Mouse (Mus musculus): ENCODE measurements at regions not wholly inside any gene's neighbourhood (a gene's known extent, or its start where the extent isn't known, plus 50 kb on each side); places are given as distances from the start of the nearest gene placed in this dataset.

DNA sequence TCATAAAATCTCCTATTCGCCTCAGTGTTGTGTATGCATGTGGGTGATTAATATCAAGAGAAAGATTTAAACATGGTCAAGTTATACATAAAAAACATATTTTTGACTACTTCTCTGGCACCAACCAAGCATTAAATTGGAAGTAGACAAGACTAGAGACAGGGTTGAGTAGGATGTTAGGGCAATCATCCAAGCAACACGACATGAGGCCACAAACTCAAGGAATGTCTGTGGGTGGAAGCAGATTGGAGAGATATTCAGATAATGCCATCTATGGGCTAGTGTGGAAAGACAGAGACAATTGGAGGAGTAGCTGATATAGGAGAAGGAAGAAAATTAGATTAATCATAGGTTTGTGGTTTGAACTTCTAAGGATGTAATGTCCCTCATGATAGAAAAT is 60.0 kb upstream of the Car10 start:
- no peaks in the 10 kb centered on the region for H3K4me1 ChIP-seq (ENCODE audit: control insufficient read depth in 1 of 2, insufficient read depth in 2 of 2)
- H3K27ac ChIP-seq (ENCODE audit: insufficient read depth, low read depth) = no peak overlapping the region
- no peak overlapping the region for H3K4me2 ChIP-seq (ENCODE audit: insufficient read depth, low read depth, poor library complexity, severe bottlenecking)
- no peak overlapping the region for H3K4me3 ChIP-seq (replicated peaks in 1 of 3; ENCODE audit: low read depth in 2 of 3, low read length in 2 of 3, poor library complexity in 1 of 3)
- H3K27me3 ChIP-seq (replicated peaks) = no peaks in the 10 kb centered on the region
- dilution Hi-C loops (cut with MboI; ENCODE audit: extremely low pct_ligation_motif_present, extremely low pct_unique_long_range_greater_than_20kb, low sequenced_read_pairs) = no loop called here
- H3K36me3 ChIP-seq (replicated peaks in 1 of 2; ENCODE audit: control insufficient read depth in 1 of 2, insufficient read depth in 1 of 2, low read length in 1 of 2) = no peaks in the 10 kb centered on the region
- no peak for TF ChIP-seq GABPA (IDR thresholded peaks at IDR 0.05; ENCODE audit: insufficient replicate concordance, low read depth, low read length)
- TF ChIP-seq HCFC1 (IDR thresholded peaks at IDR 0.05; ENCODE audit: low read depth, low read length) = no peak
- TF ChIP-seq JUND (conservative IDR thresholded peaks at IDR 0.05; ENCODE audit: low read depth, low read length) = no peak
- no peak for TF ChIP-seq SIN3A (IDR thresholded peaks at IDR 0.05; ENCODE audit: low read length)
- TF ChIP-seq NELFE (IDR thresholded peaks at IDR 0.05; ENCODE audit: low read depth, low read length) = no peak
- no peak for TF ChIP-seq ZKSCAN1 (IDR thresholded peaks at IDR 0.05; ENCODE audit: borderline replicate concordance, low read depth, low read length)
- no peak for TF ChIP-seq KAT2A (IDR thresholded peaks at IDR 0.05; ENCODE audit: insufficient replicate concordance, low read length)
- no peak for TF ChIP-seq BHLHE40 (IDR thresholded peaks at IDR 0.05; ENCODE audit: low read depth, low read length)
- no peak for TF ChIP-seq MEF2A (IDR thresholded peaks at IDR 0.05; ENCODE audit: borderline replicate concordance, low read depth, low read length)
- no peak for TF ChIP-seq PAX5 (IDR thresholded peaks at IDR 0.05; ENCODE audit: low read length)
- TF ChIP-seq CHD2 (IDR thresholded peaks at IDR 0.05; ENCODE audit: low read length) = no peak
- TF ChIP-seq JUN (IDR thresholded peaks at IDR 0.05; ENCODE audit: insufficient read depth, low read depth, low read length) = no peak
- TF ChIP-seq CHD1 (IDR thresholded peaks at IDR 0.05; ENCODE audit: low read depth, low read length) = no peak
- no peak for TF ChIP-seq IRF4 (IDR thresholded peaks at IDR 0.05; ENCODE audit: low read depth, low read length)
- TF ChIP-seq E2F4 (IDR thresholded peaks at IDR 0.05; ENCODE audit: insufficient replicate concordance, low read depth, low read length) = no peak
- no peak for TF ChIP-seq POLR2AphosphoS2 (IDR thresholded peaks at IDR 0.05; ENCODE audit: low read depth, low read length)
- TF ChIP-seq UBTF (IDR thresholded peaks at IDR 0.05; ENCODE audit: low read depth, low read length) = no peak
- no peak for TF ChIP-seq EP300 (IDR thresholded peaks at IDR 0.05; ENCODE audit: low read length)
- no peak for TF ChIP-seq ZMIZ1 (IDR thresholded peaks at IDR 0.05; ENCODE audit: low read depth, low read length)
- DNase-seq (ENCODE audit: extremely low read depth) = no peak
- H3K9ac ChIP-seq (ENCODE audit: insufficient read depth, low read depth) = no peak overlapping the region
- in situ Hi-C loops (cut with MboI; ENCODE audit: low pct_ligation_motif_present, low pct_unique_long_range_greater_than_20kb, low sequenced_read_pairs) = no loop called here
- peaks cover 54% of the 10 kb centered on the region for H3K9me3 ChIP-seq (replicated peaks; ENCODE audit: low read length)
- no peaks in the 10 kb centered on the region for H3K79me2 ChIP-seq (replicated peaks; ENCODE audit: control insufficient read depth, extremely low read depth, insufficient read depth, poor library complexity, severe bottlenecking)

DNA sequence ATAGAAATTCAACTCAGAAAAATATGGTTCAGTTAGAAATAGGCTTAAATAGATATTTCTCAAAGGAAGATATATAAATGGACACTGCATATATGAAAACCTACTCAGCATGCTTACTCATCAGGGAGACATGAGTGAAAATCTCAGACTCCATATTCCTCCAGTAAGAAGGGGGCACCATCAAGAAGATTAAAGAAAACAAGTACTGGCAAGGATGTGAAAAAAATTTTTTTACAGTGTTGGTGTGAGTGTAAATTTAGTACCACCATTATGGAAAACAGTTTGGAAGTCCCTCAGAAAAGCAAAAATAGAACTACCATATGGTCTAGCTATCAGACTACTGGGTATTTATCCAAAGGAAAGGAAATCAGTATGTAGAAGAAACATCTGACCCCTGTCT is 58.5 kb upstream of the Car10 start:
- Histone ChIP-seq H3K9ac (ENCODE audit: insufficient read depth, low read depth) (no peak overlapping the region), H3K27ac (ENCODE audit: insufficient read depth, low read depth) (no peak overlapping the region), H3K27me3 (replicated peaks) (no peaks in the 10 kb centered on the region), H3K4me2 (ENCODE audit: insufficient read depth, low read depth, poor library complexity, severe bottlenecking) (no peak overlapping the region), H3K79me2 (replicated peaks; ENCODE audit: control insufficient read depth, extremely low read depth, insufficient read depth, poor library complexity, severe bottlenecking) (no peaks in the 10 kb centered on the region), H3K4me1 (ENCODE audit: control insufficient read depth in 1 of 2, insufficient read depth in 2 of 2) (no peaks in the 10 kb centered on the region), H3K9me3 (replicated peaks; ENCODE audit: low read length) (peaks cover 63% of the 10 kb centered on the region), H3K36me3 (replicated peaks in 1 of 2; ENCODE audit: control insufficient read depth in 1 of 2, insufficient read depth in 1 of 2, low read length in 1 of 2) (no peaks in the 10 kb centered on the region), H3K4me3 (replicated peaks in 1 of 3; ENCODE audit: low read depth in 2 of 3, low read length in 2 of 3, poor library complexity in 1 of 3) (no peak overlapping the region)
- TF ChIP-seq MAFK (IDR thresholded peaks at IDR 0.05; ENCODE audit: insufficient replicate concordance, low read length) (no peak), MEF2A (IDR thresholded peaks at IDR 0.05; ENCODE audit: borderline replicate concordance, low read depth, low read length) (no peak), MYC (IDR thresholded peaks at IDR 0.05; ENCODE audit: low read depth, low read length) (no peak), JUN (IDR thresholded peaks at IDR 0.05; ENCODE audit: insufficient read depth, low read depth, low read length) (no peak), HCFC1 (IDR thresholded peaks at IDR 0.05; ENCODE audit: low read depth, low read length) (no peak), SIN3A (IDR thresholded peaks at IDR 0.05; ENCODE audit: low read length) (no peak), NELFE (IDR thresholded peaks at IDR 0.05; ENCODE audit: low read depth, low read length) (no peak), CTCF (conservative IDR thresholded peaks at IDR 0.05 in 1 of 2, IDR thresholded peaks at IDR 0.05 in 1 of 2; ENCODE audit: low read depth in 2 of 2, low read length in 2 of 2) (no peak), ZC3H11A (IDR thresholded peaks at IDR 0.05; ENCODE audit: low read depth, low read length) (no peak), ELF1 (IDR thresholded peaks at IDR 0.05; ENCODE audit: low read depth, low read length) (no peak), SMC3 (IDR thresholded peaks at IDR 0.05; ENCODE audit: low read depth, low read length) (no peak), POLR2AphosphoS2 (IDR thresholded peaks at IDR 0.05; ENCODE audit: low read depth, low read length) (no peak), USF1 (IDR thresholded peaks at IDR 0.05; ENCODE audit: low read depth, low read length) (no peak), GABPA (IDR thresholded peaks at IDR 0.05; ENCODE audit: insufficient replicate concordance, low read depth, low read length) (no peak), BHLHE40 (IDR thresholded peaks at IDR 0.05; ENCODE audit: low read depth, low read length) (no peak), RCOR1 (conservative IDR thresholded peaks at IDR 0.05; ENCODE audit: low read depth, low read length) (no peak), MAX (IDR thresholded peaks at IDR 0.05; ENCODE audit: low read length) (no peak), E2F4 (IDR thresholded peaks at IDR 0.05; ENCODE audit: insufficient replicate concordance, low read depth, low read length) (no peak), KAT2A (IDR thresholded peaks at IDR 0.05; ENCODE audit: insufficient replicate concordance, low read length) (no peak)
- dilution Hi-C loops (cut with MboI; ENCODE audit: extremely low pct_ligation_motif_present, extremely low pct_unique_long_range_greater_than_20kb, low sequenced_read_pairs) = no loop called here
- in situ Hi-C loops (cut with MboI; ENCODE audit: low pct_ligation_motif_present, low pct_unique_long_range_greater_than_20kb, low sequenced_read_pairs) = no loop called here
- no peak for DNase-seq (ENCODE audit: extremely low read depth)

Measured in CH12.LX (cell line).